Comparison of ENCODE assay signal across 21 mouse cellular contexts in the genomic region with DNA sequence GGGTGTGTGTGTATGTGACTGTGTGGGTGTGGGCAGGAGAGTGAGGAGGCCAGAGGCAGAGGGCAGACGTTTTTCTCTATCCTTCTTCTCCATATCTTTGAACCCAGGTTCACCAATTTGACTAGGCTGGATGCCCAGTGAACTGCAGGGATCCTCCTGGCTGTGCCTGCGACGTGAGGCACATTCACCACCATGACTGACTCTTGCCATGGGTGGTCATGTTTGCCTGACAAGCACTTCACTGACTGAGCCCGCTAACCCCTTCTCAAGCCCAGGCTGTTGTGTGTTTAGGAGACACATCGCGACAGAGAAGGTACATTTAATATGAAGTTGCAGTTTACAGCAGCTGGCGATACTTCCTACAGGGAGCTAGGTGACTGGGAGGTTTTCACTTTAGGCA. TPM values are rescaled to one million over a fixed set of nuclear protein-coding genes. Genes with fewer than 3 reads are reported as not detected.
DNase-seq lines count a peak whose midpoint lies in the region; ATAC-seq lines count a peak whose summit lies in the region.
"Had no signal": no experiment of that assay in that cellular context is flagged by ENCODE, and none has a peak within 500 bp of the region (broad histone marks: within the 10 kb centered on the region; RNA-seq: fewer than 3 reads in every experiment).

No protein-coding gene starts in this region.

- peaks cover 16% of the 10 kb centered on the region for H3K4me1 ChIP-seq in heart, embryonic 12.5 days (replicated peaks)
- peaks cover 47% of the 10 kb centered on the region for H3K4me1 ChIP-seq in embryonic facial prominence, embryonic 10.5 days
- peaks cover 12% of the 10 kb centered on the region for H3K4me1 ChIP-seq in midbrain, embryonic 15.5 days
- H3K4me1 ChIP-seq: stomach, embryonic 15.5 days had no signal

- H3K4me2 ChIP-seq in heart, embryonic 12.5 days: no peak overlapping the region
- no peak overlapping the region for H3K4me2 ChIP-seq in midbrain, embryonic 15.5 days
- H3K4me2 ChIP-seq: liver, embryonic 11.5 days; lung, embryonic 14.5 days; stomach, embryonic 15.5 days had no signal

- DNase-seq in heart, postnatal 10 days: no peak
- peak; percentile 51 for DNase-seq in retina, embryonic 14.5 days (ENCODE audit: low spot score)
- DNase-seq in retina, postnatal 1 day: no peak
- no peak for DNase-seq in embryonic facial prominence, embryonic 10.5 days (ENCODE audit: low spot score)
- DNase-seq in kidney, adult 8-10 months: no peak

- 0 out of 2 replicates have a peak, but pooled peaks have one; percentile 4 for ATAC-seq in heart, embryonic 12.5 days (ENCODE audit: insufficient number of reproducible peaks, low FRiP score)
- ATAC-seq in midbrain, embryonic 15.5 days (replicated peaks): peak; percentile 45; the same call in 1 of the 2 replicates
- no peak for ATAC-seq in megakaryocyte, adult 5-6 weeks (ENCODE audit: poor library complexity, severe bottlenecking)

- no peaks in the 10 kb centered on the region for H3K9me3 ChIP-seq in heart, embryonic 12.5 days (replicated peaks)
- no peaks in the 10 kb centered on the region for H3K9me3 ChIP-seq in embryonic facial prominence, embryonic 10.5 days
- no peaks in the 10 kb centered on the region for H3K9me3 ChIP-seq in midbrain, embryonic 15.5 days
- H3K9me3 ChIP-seq: heart, embryonic 13.5 days; stomach, embryonic 15.5 days had no signal

- no peak overlapping the region for H3K4me3 ChIP-seq in heart, embryonic 12.5 days
- H3K4me3 ChIP-seq in embryonic facial prominence, embryonic 10.5 days: no peak overlapping the region
- H3K4me3 ChIP-seq in midbrain, embryonic 15.5 days: no peak overlapping the region
- H3K4me3 ChIP-seq: heart, embryonic 13.5 days; megakaryocyte, embryonic 14.5 days; stomach, embryonic 15.5 days had no signal

- H3K27ac ChIP-seq in heart, embryonic 12.5 days (ENCODE audit: poor library complexity, severe bottlenecking): no peak overlapping the region
- H3K27ac ChIP-seq in embryonic facial prominence, embryonic 10.5 days (replicated peaks): 0 out of 2 replicates have a peak overlapping the region, but pooled peaks have one; percentile 24
- H3K27ac ChIP-seq in midbrain, embryonic 15.5 days: no peak overlapping the region
- H3K27ac ChIP-seq: heart, embryonic 13.5 days; stomach, embryonic 15.5 days had no signal

- H3K27me3 ChIP-seq in heart, embryonic 12.5 days (replicated peaks): no peaks in the 10 kb centered on the region
- H3K27me3 ChIP-seq in embryonic facial prominence, embryonic 10.5 days (replicated peaks; ENCODE audit: low read depth, poor library complexity, severe bottlenecking): peaks cover 20% of the 10 kb centered on the region
- H3K27me3 ChIP-seq in midbrain, embryonic 15.5 days (replicated peaks): no peaks in the 10 kb centered on the region
- H3K27me3 ChIP-seq: stomach, embryonic 15.5 days had no signal

- no peaks in the 10 kb centered on the region for H3K36me3 ChIP-seq in heart, embryonic 12.5 days
- no peaks in the 10 kb centered on the region for H3K36me3 ChIP-seq in embryonic facial prominence, embryonic 10.5 days (replicated peaks)
- H3K36me3 ChIP-seq in midbrain, embryonic 15.5 days (replicated peaks): no peaks in the 10 kb centered on the region
- H3K36me3 ChIP-seq: heart, embryonic 13.5 days; stomach, embryonic 15.5 days had no signal

- intact Hi-C loops in heart, postnatal 10 days (cut with DNase I): loop anchor here (5.0 kb wide), 1 partner anchor 100 kb away; a partner anchor contains a TSS

- no peak overlapping the region for H3K9ac ChIP-seq in heart, embryonic 12.5 days
- no peak overlapping the region for H3K9ac ChIP-seq in midbrain, embryonic 15.5 days
- H3K9ac ChIP-seq: heart, embryonic 13.5 days; lung, embryonic 14.5 days; stomach, embryonic 15.5 days had no signal

- 60% methylated on average over 7 of the region's 7 CpGs for whole genome bisulfite sequencing in heart, embryonic 12.5 days
- WGBS in embryonic facial prominence, embryonic 10.5 days: 65% methylated on average over 7 of the region's 7 CpGs
- WGBS in midbrain, embryonic 15.5 days: 46% methylated on average over 7 of the region's 7 CpGs

RNA-seq across cellular contexts. Expression of a gene that starts 14.6 kb away (rescaled TPM):
- not detected in 2 replicates for polyA plus RNA-seq in heart, embryonic 12.5 days (2016; fragmentation: Nextera tagmentation; extraction: Ambion mirVana)
- total RNA-seq in heart, postnatal 10 days (2021): not detected
- polyA plus RNA-seq in embryonic facial prominence, embryonic 10.5 days (2016; fragmentation: Nextera tagmentation; extraction: Ambion mirVana): 0.19 TPM in 1 of 2 replicates, not detected in the other
- polyA plus RNA-seq in midbrain, embryonic 15.5 days (2015; fragmentation: Nextera tagmentation; extraction: Ambion mirVana): not detected in 2 replicates
- not detected in 2 replicates for total RNA-seq in megakaryocyte, adult 5-6 weeks (2015)
- total RNA-seq in megakaryocyte, adult 5-6 weeks (2017): not detected in 2 replicates
- total RNA-seq: adrenal gland, adult 2 months; common myeloid progenitor, adult 5-6 weeks; hematopoietic stem cell, adult 5-6 weeks; layer of hippocampus, adult 18-20 months; layer of hippocampus, postnatal 36 days; left cerebral cortex, postnatal 25 days had no signal
- polyA plus RNA-seq: adrenal gland, adult 2 months; embryonic facial prominence, embryonic 14.5 days; forebrain, embryonic 16.5 days; heart, embryonic 13.5 days; liver, embryonic 11.5 days; lung, embryonic 14.5 days; stomach, embryonic 15.5 days had no signal

RNA-seq across cellular contexts. Expression of a gene that starts 47.7 kb away (rescaled TPM):
- 21.3 and 21.9 TPM in 2 replicates for polyA plus RNA-seq in heart, embryonic 12.5 days (2016; fragmentation: Nextera tagmentation; extraction: Ambion mirVana)
- 1 to 10 TPM; 4.6 to 5.4 TPM for total RNA-seq in heart, postnatal 10 days (2021)
- polyA plus RNA-seq in embryonic facial prominence, embryonic 10.5 days (2016; fragmentation: Nextera tagmentation; extraction: Ambion mirVana): 49.8 and 54.4 TPM in 2 replicates
- polyA plus RNA-seq in midbrain, embryonic 15.5 days (2015; fragmentation: Nextera tagmentation; extraction: Ambion mirVana): 4.0 and 4.9 TPM in 2 replicates
- 9.0 and 13.6 TPM in 2 replicates for total RNA-seq in megakaryocyte, adult 5-6 weeks (2015)
- 21.9 and 33.7 TPM in 2 replicates for total RNA-seq in megakaryocyte, adult 5-6 weeks (2017)
